Mouse (Mus musculus): ENCODE measurements at regions not wholly inside any gene's neighbourhood (a gene's known extent, or its start where the extent isn't known, plus 50 kb on each side); places are given as distances from the start of the nearest gene placed in this dataset.

DNA sequence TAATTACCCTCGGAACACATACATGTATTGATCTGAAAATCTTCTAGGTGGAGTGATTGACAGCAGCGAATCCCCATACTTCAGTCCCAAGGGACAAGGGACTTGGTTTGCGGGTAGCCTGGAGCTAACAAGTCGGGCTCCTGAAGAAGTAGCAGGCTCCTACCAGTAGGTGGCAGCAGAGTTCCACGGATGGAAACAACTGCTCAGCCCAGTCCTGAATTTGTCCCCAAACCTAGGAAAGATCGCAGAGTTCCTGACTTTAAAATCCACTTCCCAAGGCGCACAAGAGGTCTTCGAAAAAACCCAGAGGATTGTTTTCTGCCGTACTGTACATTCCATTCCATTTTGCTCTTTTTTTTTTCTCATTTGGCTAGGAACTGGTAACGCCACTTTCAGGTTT, 169.4 kb downstream of the Arrdc4 start:
- DNase-seq (ENCODE audit: low spot score) = peak; percentile 82

DNA sequence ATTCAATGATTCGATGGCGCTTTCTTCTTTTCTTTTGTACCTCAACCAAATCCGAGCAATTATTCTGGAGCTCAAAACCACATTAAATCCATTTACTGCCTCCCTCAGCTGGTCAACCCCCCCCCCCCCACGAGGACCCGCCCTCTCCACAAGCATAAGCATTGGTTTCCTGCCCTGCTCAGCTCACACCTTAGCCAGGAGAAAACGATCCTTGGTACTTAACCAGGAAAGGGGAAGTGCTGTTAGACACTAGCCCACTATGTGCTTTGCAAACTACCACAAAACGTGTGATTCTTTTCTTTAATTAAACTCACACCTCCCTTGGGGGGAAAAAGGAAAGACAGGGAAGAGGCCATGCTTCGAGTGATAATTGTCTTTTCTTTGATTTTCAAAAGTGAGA, 169.8 kb downstream of the Arrdc4 start:
- DNase-seq (ENCODE audit: low spot score) = no peak

DNA sequence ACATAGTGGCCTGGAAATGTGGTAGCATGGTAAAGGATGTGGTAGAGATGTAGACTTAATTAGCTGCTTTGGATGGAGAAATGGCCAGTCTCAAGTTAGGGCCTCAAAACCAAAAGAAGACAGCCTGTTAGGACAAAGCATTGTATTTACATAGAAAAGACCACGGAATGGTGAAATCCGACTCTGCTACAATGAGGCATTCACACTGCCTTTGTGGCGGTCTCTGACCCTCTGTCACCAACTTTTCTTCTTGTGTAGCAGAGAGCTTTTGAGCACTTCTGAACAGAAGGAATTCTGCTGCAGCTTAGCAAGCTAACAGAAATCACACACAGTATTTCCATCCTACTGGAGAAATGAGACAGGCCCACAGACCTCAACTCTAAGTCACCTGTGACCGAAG, 177.7 kb downstream of the Arrdc4 start:
- no peak for DNase-seq (ENCODE audit: low spot score)

GRCm38 (mm10) chr7:68568127-68568510, 180.9 kb downstream of the Arrdc4 start:
- no peak for DNase-seq (ENCODE audit: low spot score)

GRCm38 (mm10) chr7:68567452-68568126, 181.5 kb downstream of the Arrdc4 start:
- DNase-seq (ENCODE audit: low spot score) = no peak

DNA sequence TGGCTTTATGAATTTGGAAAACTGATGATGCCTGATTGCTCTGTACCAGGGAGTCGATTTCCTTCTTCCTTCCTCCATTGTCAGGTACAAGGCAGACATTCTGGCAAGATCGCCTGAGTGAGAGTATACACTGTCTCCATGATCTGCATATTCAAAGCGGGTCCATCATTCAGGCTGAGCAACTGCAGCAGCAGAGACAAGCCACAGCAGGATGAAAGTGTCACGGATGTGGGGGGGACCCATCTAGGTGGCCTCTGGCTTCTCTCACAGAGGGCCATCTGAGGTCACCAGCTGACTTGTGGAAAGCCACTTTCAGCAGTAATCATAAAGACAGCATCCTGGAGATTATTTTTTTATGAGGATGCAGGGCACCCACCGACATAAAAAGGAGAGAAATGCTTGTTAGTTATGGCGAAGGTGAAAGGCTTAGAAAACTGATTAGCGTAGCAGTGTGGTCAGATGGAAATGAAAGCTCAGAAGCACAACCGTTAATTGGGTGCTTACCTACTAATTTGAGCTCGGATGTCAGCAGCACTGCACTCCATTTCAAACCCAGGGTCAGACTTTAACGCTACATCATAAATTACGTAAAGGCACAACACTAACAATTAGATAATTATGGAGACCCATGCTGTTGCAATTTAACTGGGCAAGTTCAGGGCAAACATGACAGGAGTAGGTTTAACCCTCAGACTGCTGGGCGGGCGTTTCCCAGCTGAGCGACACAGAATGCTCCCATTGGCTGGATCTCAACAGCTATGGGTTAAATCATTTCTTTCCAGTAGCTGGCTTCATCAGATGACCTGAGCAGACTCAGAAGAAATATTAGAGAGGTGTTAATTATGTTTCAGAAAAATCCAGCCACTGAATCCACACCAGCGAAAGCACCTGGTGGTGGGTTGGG, 189.3 kb downstream of the Arrdc4 start:
- no peak for DNase-seq (ENCODE audit: low spot score)

DNA sequence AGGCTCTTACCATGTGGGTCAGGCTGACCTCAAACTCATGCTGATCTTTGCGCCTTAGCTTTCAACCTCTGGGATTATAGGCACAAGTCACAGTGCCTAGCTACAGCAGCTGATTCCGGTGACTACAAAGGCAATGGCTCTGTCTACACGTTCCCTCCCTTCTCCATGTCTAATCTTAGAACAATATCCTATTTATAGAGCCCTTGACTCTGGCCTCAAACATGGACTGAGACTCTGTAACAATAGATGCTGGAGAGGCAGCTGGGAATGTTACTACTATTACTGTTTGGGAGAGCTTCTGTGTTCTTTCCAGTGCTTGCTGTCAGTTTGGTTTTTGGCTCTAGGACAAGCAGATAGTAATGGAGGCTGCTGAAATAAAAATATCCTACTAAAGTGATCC, 198.7 kb downstream of the Arrdc4 start:
- DNase-seq (ENCODE audit: low spot score) = peak; percentile 16

GRCm38 (mm10) chr7:68548176-68548575, 200.9 kb downstream of the Arrdc4 start:
- no peak for DNase-seq (ENCODE audit: low spot score)

DNA sequence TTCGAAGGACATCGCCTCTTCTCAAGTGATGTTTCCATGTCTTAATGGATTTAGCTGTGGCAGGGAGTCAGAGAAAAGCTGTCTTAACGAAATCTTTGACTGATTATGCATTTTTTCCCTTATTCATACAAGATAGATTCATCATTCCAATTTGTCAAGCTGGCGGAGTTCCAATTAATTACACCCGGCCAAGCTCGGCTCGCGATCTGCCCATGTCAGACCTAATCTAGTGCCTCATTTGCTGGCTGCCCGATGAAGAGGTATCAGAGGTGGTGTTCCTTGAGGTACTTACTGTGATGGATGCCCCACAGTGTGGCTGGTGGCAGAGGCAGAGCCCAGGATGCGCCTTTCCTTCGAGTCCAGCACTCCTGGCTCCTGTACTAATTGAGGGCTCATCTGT, 204.9 kb downstream of the Arrdc4 start:
- no peak for DNase-seq (ENCODE audit: low spot score)

DNA sequence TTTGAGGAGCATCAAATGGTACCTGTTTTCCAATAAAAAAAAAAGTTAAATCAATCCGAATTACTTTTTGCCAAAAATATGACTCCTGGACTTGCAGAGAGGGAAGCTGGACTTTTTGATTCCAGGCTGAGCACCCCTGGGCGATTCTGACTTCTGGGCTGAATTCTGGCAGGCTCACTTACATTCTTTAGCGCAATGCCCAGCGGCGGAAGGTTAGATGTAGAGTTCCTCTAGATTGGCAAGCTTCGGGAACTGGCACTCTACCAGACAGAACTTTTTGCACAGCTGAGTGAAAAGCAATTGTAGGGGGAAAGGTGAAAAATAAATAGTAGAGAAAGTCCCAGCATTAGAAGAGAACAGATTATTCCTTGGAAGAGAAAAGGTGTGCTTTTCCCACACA, 235.5 kb downstream of the Fam169b start:
- DNase-seq (ENCODE audit: low spot score) = no peak

GRCm38 (mm10) chr7:68491143-68491810, 217.6 kb downstream of the Fam169b start:
- no peak for DNase-seq (ENCODE audit: low spot score)

DNA sequence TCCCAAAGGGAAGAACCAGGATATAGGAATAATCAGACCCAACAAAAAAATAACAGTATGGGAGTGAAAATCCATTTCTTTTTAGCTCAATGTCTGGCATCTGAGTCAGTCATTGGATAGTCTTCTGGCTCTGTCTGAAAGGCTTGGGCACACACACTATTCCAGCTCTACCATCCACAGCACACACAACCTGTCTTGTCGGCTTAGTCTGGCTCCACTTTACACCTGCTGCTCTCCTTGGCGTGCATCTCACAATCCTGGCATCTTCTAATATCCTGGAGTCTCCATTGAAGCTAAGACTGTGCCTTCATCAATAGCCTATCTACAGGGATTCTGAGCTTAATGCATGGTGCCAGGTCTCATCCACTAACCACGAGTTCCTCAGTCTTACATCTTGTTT, 213.0 kb downstream of the Fam169b start:
- DNase-seq (ENCODE audit: low spot score) = no peak

GRCm38 (mm10) chr7:68482553-68482952, 208.9 kb downstream of the Fam169b start:
- no peak for DNase-seq (ENCODE audit: low spot score)

DNA sequence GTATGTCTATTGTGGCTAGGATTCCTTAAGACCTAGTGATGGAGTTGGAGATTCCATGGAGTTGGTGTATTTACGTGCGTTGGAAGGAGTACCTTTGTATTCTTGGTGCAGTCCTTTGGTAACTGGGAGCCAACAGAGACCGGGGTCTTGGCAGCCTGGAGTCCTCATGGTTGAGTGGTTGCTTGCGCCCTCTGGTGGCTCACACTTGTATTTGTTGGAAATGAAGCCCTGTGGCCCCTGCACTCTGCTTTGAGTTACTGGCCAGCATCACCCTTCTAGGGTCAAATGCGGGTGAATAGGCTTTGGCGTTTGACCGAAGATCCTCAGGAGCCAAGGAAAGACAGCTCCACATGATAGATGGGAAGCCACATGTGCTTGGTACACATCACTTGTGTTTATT, 207.1 kb downstream of the Fam169b start:
- DNase-seq (ENCODE audit: low spot score) = peak; percentile 28

GRCm38 (mm10) chr7:68480336-68480735, 206.7 kb downstream of the Fam169b start:
- DNase-seq (ENCODE audit: low spot score) = no peak

DNA sequence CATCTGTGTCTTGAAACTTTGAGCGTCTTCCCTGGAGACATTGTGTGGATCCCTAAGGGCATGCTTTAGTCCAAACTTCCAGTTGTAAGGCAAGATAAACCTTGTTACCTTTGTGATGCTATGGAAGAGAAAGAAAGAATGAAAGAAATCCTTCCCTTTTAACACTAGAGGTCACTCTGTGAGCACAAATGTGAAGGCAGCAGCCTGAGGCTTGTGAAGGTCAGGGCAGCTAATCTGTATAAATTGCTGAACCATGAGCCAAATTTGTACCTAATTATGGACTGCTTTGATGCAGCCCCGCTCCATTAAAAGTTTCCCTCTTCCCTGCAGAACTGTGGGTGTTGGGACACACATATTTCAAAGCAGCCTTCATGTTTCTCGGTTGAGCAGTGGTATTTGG, 204.4 kb downstream of the Fam169b start:
- no peak for DNase-seq (ENCODE audit: low spot score)

DNA sequence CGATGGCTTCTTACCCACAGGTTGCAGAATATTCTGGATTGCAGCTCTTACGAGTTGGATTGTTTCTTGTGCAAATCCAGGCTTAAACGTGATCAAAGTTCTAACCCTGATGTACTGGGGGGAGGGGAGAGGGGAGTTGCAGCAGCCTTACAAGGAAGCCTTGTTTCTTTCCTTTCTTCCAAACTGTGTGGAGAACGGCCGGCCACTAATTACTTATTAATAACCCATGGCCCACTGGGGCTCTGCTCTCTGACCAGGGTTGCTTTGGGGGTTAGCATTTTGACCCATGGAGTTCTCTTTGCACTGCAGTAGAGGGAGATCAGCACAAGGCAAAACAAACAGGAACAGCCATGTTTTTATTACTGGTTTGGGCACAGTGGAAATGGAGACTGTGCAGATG, 199.2 kb downstream of the Fam169b start:
- DNase-seq (ENCODE audit: low spot score) = no peak

- DNase-seq (ENCODE audit: low spot score) = no peak
Observed at GRCm38 (mm10) chr7:68470983-68471382, 197.3 kb downstream of the Fam169b start.

GRCm38 (mm10) chr7:68468574-68468973, 194.9 kb downstream of the Fam169b start:
- no peak for DNase-seq (ENCODE audit: low spot score)

- no peak for DNase-seq (ENCODE audit: low spot score)
Observed at GRCm38 (mm10) chr7:68457842-68458241, 184.2 kb downstream of the Fam169b start.

- DNase-seq (ENCODE audit: low spot score) = no peak
Observed at GRCm38 (mm10) chr7:68455451-68455850, 181.8 kb downstream of the Fam169b start.

DNA sequence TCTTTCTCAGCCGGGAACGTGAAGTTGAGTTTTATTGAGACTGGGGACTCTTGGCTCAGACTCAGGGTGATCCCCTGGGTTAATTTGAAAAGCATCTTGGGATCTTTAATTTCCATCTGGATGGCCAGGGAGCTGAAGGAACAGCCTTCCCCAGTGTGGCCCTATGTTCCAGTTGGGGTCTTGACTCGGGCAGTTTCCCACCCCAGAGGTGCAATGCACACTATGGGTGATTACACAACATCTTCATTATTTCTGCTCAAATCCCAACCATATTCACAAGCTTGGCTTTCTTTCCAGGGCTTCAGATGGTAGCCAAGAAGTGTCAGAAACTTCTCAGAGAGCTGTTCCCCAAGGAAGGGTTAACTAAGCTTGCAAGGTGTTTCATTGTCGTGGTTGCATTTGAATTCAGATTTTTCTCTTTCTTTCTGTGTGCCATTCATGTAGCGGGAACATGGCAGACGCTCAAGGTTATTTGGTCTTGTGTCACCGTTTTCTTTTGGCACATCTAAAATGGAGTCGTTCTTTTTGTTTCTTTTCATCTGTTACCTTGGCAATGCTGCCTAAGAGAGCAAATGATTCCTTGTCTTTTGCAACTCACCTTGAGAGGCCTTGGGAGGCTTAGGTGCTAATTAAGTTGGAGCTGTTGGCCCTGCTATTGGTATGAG, 179.5 kb downstream of the Fam169b start:
- DNase-seq (ENCODE audit: low spot score) = no peak
